Mouse (Mus musculus) skeletal muscle tissue, adult 2 months (tissue): ENCODE data around the gene Rtkn2.
A peak's percentile ranks its signal among the peaks of the same experiment; 100 is the strongest.

Experiments
- DNase-seq: peaks from one replicate; pipeline ENCODE4 v3.0.0-alpha.2; 2012; ENCODE audit warnings: low read depth, low spot score

The Rtkn2 gene

GRCm38 (mm10) chr10:67979401-67980157 lies at the start of gene Rtkn2:
Rtkn2 (plus strand) TSS chr10:67979570.
- peak; percentile 83 for DNase-seq

GRCm38 (mm10) chr10:67931328-67931727 lies 48.0 kb upstream of the Rtkn2 start:
- DNase-seq = no peak

- no peak for DNase-seq
These were observed 46.6 kb upstream of the Rtkn2 start for GRCm38 (mm10) chr10:67932780-67933179.

- no peak for DNase-seq
These were observed 42.4 kb upstream of the Rtkn2 start for GRCm38 (mm10) chr10:67936944-67937343.

- DNase-seq = no peak
These were observed 41.6 kb upstream of the Rtkn2 start for GRCm38 (mm10) chr10:67937775-67938174.

GRCm38 (mm10) chr10:67939546-67939945 lies 39.8 kb upstream of the Rtkn2 start:
- no peak for DNase-seq

- no peak for DNase-seq
These were observed 35.9 kb upstream of the Rtkn2 start for GRCm38 (mm10) chr10:67943513-67943912.

GRCm38 (mm10) chr10:67950059-67950748 lies 29.2 kb upstream of the Rtkn2 start:
- DNase-seq = no peak

GRCm38 (mm10) chr10:67951690-67952089 lies 27.7 kb upstream of the Rtkn2 start:
- no peak for DNase-seq

GRCm38 (mm10) chr10:67955982-67956381 lies 23.4 kb upstream of the Rtkn2 start:
- DNase-seq = no peak

GRCm38 (mm10) chr10:67959982-67960381 lies 19.4 kb upstream of the Rtkn2 start:
- no peak for DNase-seq

GRCm38 (mm10) chr10:67962496-67962895 lies 16.9 kb upstream of the Rtkn2 start:
- no peak for DNase-seq

- DNase-seq = no peak
These were observed 15.3 kb upstream of the Rtkn2 start for GRCm38 (mm10) chr10:67964060-67964459.

GRCm38 (mm10) chr10:67965251-67965986 lies 14.0 kb upstream of the Rtkn2 start:
- no peak for DNase-seq

GRCm38 (mm10) chr10:67966102-67966501 lies 13.3 kb upstream of the Rtkn2 start:
- peak; percentile 36 for DNase-seq

GRCm38 (mm10) chr10:67966983-67967382 lies 12.4 kb upstream of the Rtkn2 start:
- DNase-seq = no peak

- DNase-seq = no peak
These were observed 8.1 kb upstream of the Rtkn2 start for GRCm38 (mm10) chr10:67971166-67971796.

GRCm38 (mm10) chr10:67977271-67977670 lies 2.1 kb upstream of the Rtkn2 start:
- no peak for DNase-seq

- no peak for DNase-seq
These were observed 4.4 kb downstream of the Rtkn2 start for GRCm38 (mm10) chr10:67983776-67984175.

GRCm38 (mm10) chr10:67984271-67984943 lies 5.0 kb downstream of the Rtkn2 start:
- DNase-seq = peak; percentile 33

GRCm38 (mm10) chr10:67985100-67985499 lies 5.7 kb downstream of the Rtkn2 start:
- no peak for DNase-seq
